Mouse (Mus musculus): ENCODE measurements around the gene Tmem174. TPM values are rescaled to one million over a fixed set of nuclear protein-coding genes. Genes with fewer than 3 reads are reported as not detected.

The Tmem174 gene
- polyA plus RNA-seq, 1 experiment from 2014 or later = 0.16 TPM

GRCm38 (mm10) chr13:98667316-98667715, 30.1 kb upstream of the Tmem174 start:
- WGBS (ENCODE audit: insufficient replicate concordance) = 27% methylated on average over 3 of the region's 3 CpGs
- no peak for ATAC-seq (replicated peaks; ENCODE audit: insufficient number of reproducible peaks, low FRiP score, low TSS enrichment)
- Histone ChIP-seq H3K27me3 (ENCODE audit: control insufficient read depth, insufficient read depth, low read length) (no peaks in the 10 kb centered on the region), H3K4me3 (ENCODE audit: low read depth, low read length) (no peak overlapping the region), H3K4me2 (no peak overlapping the region), H3K9me3 (replicated peaks; ENCODE audit: control insufficient read depth, low read length) (no peaks in the 10 kb centered on the region), H3K9ac (ENCODE audit: low read depth, low read length) (no peak overlapping the region), H3K27ac (ENCODE audit: low read depth, low read length) (no peak overlapping the region), H3K36me3 (ENCODE audit: control insufficient read depth, insufficient read depth, low read length) (no peaks in the 10 kb centered on the region), H3K4me1 (ENCODE audit: control insufficient read depth, insufficient read depth, low read length) (peaks cover 5% of the 10 kb centered on the region; the same call in 1 of the 2 replicates)

- ATAC-seq (replicated peaks; ENCODE audit: insufficient number of reproducible peaks, low FRiP score, low TSS enrichment) = no peak
- Histone ChIP-seq H3K4me2 (no peak overlapping the region), H3K9me3 (replicated peaks; ENCODE audit: control insufficient read depth, low read length) (0 out of 2 replicates have a peak, but pooled peaks cover 2% of the 10 kb centered on the region), H3K4me3 (ENCODE audit: low read depth, low read length) (no peak overlapping the region), H3K27me3 (ENCODE audit: control insufficient read depth, insufficient read depth, low read length) (no peaks in the 10 kb centered on the region), H3K27ac (ENCODE audit: low read depth, low read length) (no peak overlapping the region), H3K4me1 (ENCODE audit: control insufficient read depth, insufficient read depth, low read length) (peaks cover 5% of the 10 kb centered on the region; the same call in 1 of the 2 replicates), H3K9ac (ENCODE audit: low read depth, low read length) (no peak overlapping the region), H3K36me3 (ENCODE audit: control insufficient read depth, insufficient read depth, low read length) (no peaks in the 10 kb centered on the region)
- WGBS (ENCODE audit: insufficient replicate concordance) = 79% methylated on average over 10 of the region's 10 CpGs
Observed at GRCm38 (mm10) chr13:98665240-98665639, 28.0 kb upstream of the Tmem174 start.

GRCm38 (mm10) chr13:98662173-98662675, 25.0 kb upstream of the Tmem174 start:
- Histone ChIP-seq H3K4me1 (ENCODE audit: control insufficient read depth, insufficient read depth, low read length) (peaks cover 5% of the 10 kb centered on the region; the same call in 1 of the 2 replicates), H3K27ac (ENCODE audit: low read depth, low read length) (no peak overlapping the region), H3K9me3 (replicated peaks; ENCODE audit: control insufficient read depth, low read length) (0 out of 2 replicates have a peak, but pooled peaks cover 2% of the 10 kb centered on the region), H3K9ac (ENCODE audit: low read depth, low read length) (no peak overlapping the region), H3K27me3 (ENCODE audit: control insufficient read depth, insufficient read depth, low read length) (no peaks in the 10 kb centered on the region), H3K4me2 (no peak overlapping the region), H3K36me3 (ENCODE audit: control insufficient read depth, insufficient read depth, low read length) (no peaks in the 10 kb centered on the region), H3K4me3 (ENCODE audit: low read depth, low read length) (no peak overlapping the region)
- WGBS (ENCODE audit: insufficient replicate concordance) = 81% methylated on average over 4 of the region's 4 CpGs
- no peak for ATAC-seq (replicated peaks; ENCODE audit: insufficient number of reproducible peaks, low FRiP score, low TSS enrichment)

- no peak overlapping the region for H3K9ac ChIP-seq (ENCODE audit: low read depth, low read length)
- no peak overlapping the region for H3K4me3 ChIP-seq (ENCODE audit: low read depth, low read length)
- 83% methylated on average over 16 of the region's 16 CpGs for WGBS (ENCODE audit: insufficient replicate concordance)
- no peaks in the 10 kb centered on the region for H3K4me1 ChIP-seq (ENCODE audit: control insufficient read depth, insufficient read depth, low read length)
- no peak overlapping the region for H3K4me2 ChIP-seq
- no peak for ATAC-seq (replicated peaks; ENCODE audit: insufficient number of reproducible peaks, low FRiP score, low TSS enrichment)
- no peaks in the 10 kb centered on the region for H3K9me3 ChIP-seq (replicated peaks; ENCODE audit: control insufficient read depth, low read length)
- H3K27me3 ChIP-seq (ENCODE audit: control insufficient read depth, insufficient read depth, low read length) = no peaks in the 10 kb centered on the region
- no peaks in the 10 kb centered on the region for H3K36me3 ChIP-seq (ENCODE audit: control insufficient read depth, insufficient read depth, low read length)
- no peak overlapping the region for H3K27ac ChIP-seq (ENCODE audit: low read depth, low read length)
Observed at GRCm38 (mm10) chr13:98656034-98656471, 18.8 kb upstream of the Tmem174 start.

GRCm38 (mm10) chr13:98655346-98655745, 18.1 kb upstream of the Tmem174 start:
- Histone ChIP-seq H3K36me3 (ENCODE audit: control insufficient read depth, insufficient read depth, low read length) (no peaks in the 10 kb centered on the region), H3K4me1 (ENCODE audit: control insufficient read depth, insufficient read depth, low read length) (no peaks in the 10 kb centered on the region), H3K27me3 (ENCODE audit: control insufficient read depth, insufficient read depth, low read length) (no peaks in the 10 kb centered on the region), H3K9me3 (replicated peaks; ENCODE audit: control insufficient read depth, low read length) (no peaks in the 10 kb centered on the region), H3K9ac (ENCODE audit: low read depth, low read length) (no peak overlapping the region), H3K27ac (ENCODE audit: low read depth, low read length) (no peak overlapping the region), H3K4me2 (no peak overlapping the region), H3K4me3 (ENCODE audit: low read depth, low read length) (no peak overlapping the region)
- ATAC-seq (replicated peaks; ENCODE audit: insufficient number of reproducible peaks, low FRiP score, low TSS enrichment) = no peak
- WGBS (ENCODE audit: insufficient replicate concordance) = 84% methylated on average over 4 of the region's 4 CpGs

GRCm38 (mm10) chr13:98654129-98654939, 17.1 kb upstream of the Tmem174 start:
- Histone ChIP-seq H3K27ac (ENCODE audit: low read depth, low read length) (no peak overlapping the region), H3K4me2 (no peak overlapping the region), H3K36me3 (ENCODE audit: control insufficient read depth, insufficient read depth, low read length) (no peaks in the 10 kb centered on the region), H3K4me1 (ENCODE audit: control insufficient read depth, insufficient read depth, low read length) (no peaks in the 10 kb centered on the region), H3K9ac (ENCODE audit: low read depth, low read length) (no peak overlapping the region), H3K9me3 (replicated peaks; ENCODE audit: control insufficient read depth, low read length) (no peaks in the 10 kb centered on the region), H3K4me3 (ENCODE audit: low read depth, low read length) (no peak overlapping the region), H3K27me3 (ENCODE audit: control insufficient read depth, insufficient read depth, low read length) (no peaks in the 10 kb centered on the region)
- WGBS (ENCODE audit: insufficient replicate concordance) = 71% methylated on average over 10 of the region's 10 CpGs
- ATAC-seq (replicated peaks; ENCODE audit: insufficient number of reproducible peaks, low FRiP score, low TSS enrichment) = no peak

- Histone ChIP-seq H3K36me3 (ENCODE audit: control insufficient read depth, insufficient read depth, low read length) (no peaks in the 10 kb centered on the region), H3K4me3 (ENCODE audit: low read depth, low read length) (no peak overlapping the region), H3K9me3 (replicated peaks; ENCODE audit: control insufficient read depth, low read length) (no peaks in the 10 kb centered on the region), H3K9ac (ENCODE audit: low read depth, low read length) (no peak overlapping the region), H3K4me1 (ENCODE audit: control insufficient read depth, insufficient read depth, low read length) (no peaks in the 10 kb centered on the region), H3K27me3 (ENCODE audit: control insufficient read depth, insufficient read depth, low read length) (no peaks in the 10 kb centered on the region), H3K27ac (ENCODE audit: low read depth, low read length) (no peak overlapping the region), H3K4me2 (no peak overlapping the region)
- ATAC-seq (replicated peaks; ENCODE audit: insufficient number of reproducible peaks, low FRiP score, low TSS enrichment) = no peak
- 72% methylated on average over 2 of the region's 2 CpGs for WGBS (ENCODE audit: insufficient replicate concordance)
Observed at GRCm38 (mm10) chr13:98652194-98652593, 15.0 kb upstream of the Tmem174 start.

- no peak overlapping the region for H3K4me3 ChIP-seq (ENCODE audit: low read depth, low read length)
- H3K9ac ChIP-seq (ENCODE audit: low read depth, low read length) = no peak overlapping the region
- 61% methylated on average over 17 of the region's 17 CpGs for WGBS (ENCODE audit: insufficient replicate concordance)
- no peaks in the 10 kb centered on the region for H3K4me1 ChIP-seq (ENCODE audit: control insufficient read depth, insufficient read depth, low read length)
- no peaks in the 10 kb centered on the region for H3K36me3 ChIP-seq (ENCODE audit: control insufficient read depth, insufficient read depth, low read length)
- H3K27me3 ChIP-seq (ENCODE audit: control insufficient read depth, insufficient read depth, low read length) = no peaks in the 10 kb centered on the region
- H3K27ac ChIP-seq (ENCODE audit: low read depth, low read length) = no peak overlapping the region
- no peak overlapping the region for H3K4me2 ChIP-seq
- no peak for ATAC-seq (replicated peaks; ENCODE audit: insufficient number of reproducible peaks, low FRiP score, low TSS enrichment)
- H3K9me3 ChIP-seq (replicated peaks; ENCODE audit: control insufficient read depth, low read length) = no peaks in the 10 kb centered on the region
Observed at GRCm38 (mm10) chr13:98651228-98651977, 14.2 kb upstream of the Tmem174 start.

All from heart, embryonic 11.5 days (tissue).